Mouse (Mus musculus) stomach, postnatal 0 days (tissue): ENCODE measurements around the gene Arhgap10.

Experiments used
- CTCF ChIP-seq: IDR thresholded peaks from 2 replicates; pipeline ENCODE4 v1.5.1; 2016; ENCODE audit warnings: antibody characterized with exemption, low read depth, mild to moderate bottlenecking, moderate library complexity
- EP300 ChIP-seq: optimal IDR thresholded peaks from 2 replicates; pipeline ENCODE3; 2016; ENCODE audit warnings: antibody characterized with exemption

GRCm38 (mm10) chr8:77227742-77228141, 290.0 kb downstream of the Arhgap10 start:
- TF ChIP-seq EP300 (no peak), CTCF (no peak)
